Mouse (Mus musculus) limb, embryonic 10.5 days (tissue): ENCODE measurements around the gene Alox15. TPM values are rescaled to one million over a fixed set of nuclear protein-coding genes. Genes with fewer than 3 reads are reported as not detected.

ENCODE experiments used
- DNase-seq: peaks from one replicate; pipeline ENCODE4 v3.0.0-alpha.2; 2017; ENCODE audit warnings: low spot score
- H3K27ac ChIP-seq: fragments of 300-500 bp; sonication (generic); 2 replicates; pipeline ENCODE4 v1.5.1; 2016; ENCODE audit warnings: mild to moderate bottlenecking
- H3K27me3 ChIP-seq: fragments of 300-500 bp; sonication (generic); 2 replicates; pipeline ENCODE4 v1.6.1; 2016; ENCODE audit warnings: low read depth, mild to moderate bottlenecking; ENCODE audit not compliant: poor library complexity, severe bottlenecking
- H3K36me3 ChIP-seq: fragments of 300-500 bp; sonication (generic); 2 replicates; pipeline ENCODE4 v1.6.1; 2016; ENCODE audit warnings: mild to moderate bottlenecking, moderate library complexity
- H3K4me1 ChIP-seq: fragments of 300-500 bp; sonication (generic); 2 replicates; pipeline ENCODE4 v1.6.1; 2016
- H3K4me3 ChIP-seq: fragments of 300-500 bp; sonication (generic); 2 replicates; pipeline ENCODE4 v1.5.1; 2016; ENCODE audit warnings: mild to moderate bottlenecking, moderate library complexity
- H3K9me3 ChIP-seq: fragments of 300-500 bp; sonication (generic); replicated peaks from 2 replicates; pipeline ENCODE4 v1.6.1; 2016; ENCODE audit warnings: mild to moderate bottlenecking
- WGBS: fragments of 180-500 bp; shearing (Covaris S2); methylation state at CpG from one replicate; pipeline ENCODE4 v1.1.7; 2016; 5-methylcytosine and 5-hydroxymethylcytosine counted together
- polyA plus RNA-seq: library from polyadenylated mRNA; unstranded; fragments of >200 nt; fragmentation: Nextera tagmentation; extraction: Ambion mirVana; gene quantifications from 2 replicates; pipeline ENCODE4 v1.2.1, GENCODE M21; 2016

Alox15 gene
- polyA plus RNA-seq, 1 experiment from 2014 or later = not detected

GRCm38 (mm10) chr11:70297836-70298454, 53.9 kb downstream of the Alox15 start:
- Histone ChIP-seq H3K4me1 (no peaks in the 10 kb centered on the region), H3K4me3 (no peak overlapping the region), H3K27ac (peak overlapping the region; percentile 34; the same call in 1 of the 2 replicates), H3K9me3 (0 out of 2 replicates have a peak, but pooled peaks cover 4% of the 10 kb centered on the region), H3K27me3 (no peaks in the 10 kb centered on the region), H3K36me3 (no peaks in the 10 kb centered on the region)
- WGBS = 55% methylated on average over 12 of the region's 12 CpGs
- DNase-seq = no peak

- no peaks in the 10 kb centered on the region for H3K4me1 ChIP-seq
- no peak for DNase-seq
- peak overlapping the region; percentile 34; the same call in 1 of the 2 replicates for H3K27ac ChIP-seq
- no peak overlapping the region for H3K4me3 ChIP-seq
- WGBS = 56% methylated on average over 4 of the region's 4 CpGs
- H3K36me3 ChIP-seq = no peaks in the 10 kb centered on the region
- no peaks in the 10 kb centered on the region for H3K27me3 ChIP-seq
- 0 out of 2 replicates have a peak, but pooled peaks cover 4% of the 10 kb centered on the region for H3K9me3 ChIP-seq
Measured at GRCm38 (mm10) chr11:70297405-70297804, 54.4 kb downstream of the Alox15 start.

Other genes starting within 250 kb of the Alox15 start
- 0.10 and 0.16 TPM in 2 replicates for gene Mgl2, start 221.7 kb downstream of the Alox15 start, polyA plus RNA-seq
- gene Clec10a, start 195.8 kb downstream of the Alox15 start, polyA plus RNA-seq = not detected in 2 replicates
- 0.84 and 1.6 TPM in 2 replicates for gene Slc16a11, start 139.3 kb downstream of the Alox15 start, polyA plus RNA-seq
- gene Slc16a13, start 131.0 kb downstream of the Alox15 start, polyA plus RNA-seq = 11.6 and 16.3 TPM in 2 replicates
- 5.6 and 7.5 TPM in 2 replicates for gene Bcl6b, start 122.2 kb downstream of the Alox15 start, polyA plus RNA-seq
- gene 0610010K14Rik, start 114.1 kb downstream of the Alox15 start, polyA plus RNA-seq = 220 and 235 TPM in 2 replicates
- 9.7 TPM in 2 replicates for gene Gm21988, start 112.2 kb downstream of the Alox15 start, polyA plus RNA-seq
- 84.7 and 93.5 TPM in 2 replicates for gene Rnasek, start 112.2 kb downstream of the Alox15 start, polyA plus RNA-seq
- gene Alox12, start 96.7 kb downstream of the Alox15 start, polyA plus RNA-seq = 2.0 and 2.9 TPM in 2 replicates
- gene Alox12e, start 29.4 kb downstream of the Alox15 start, polyA plus RNA-seq = 0.06 TPM in 1 of 2 replicates, not detected in the other
- gene Pelp1, start 58.0 kb upstream of the Alox15 start, polyA plus RNA-seq = 63.0 and 65.1 TPM in 2 replicates
- gene Arrb2, start 80.6 kb upstream of the Alox15 start, polyA plus RNA-seq = 24.6 and 25.5 TPM in 2 replicates
- gene Med11, start 99.9 kb upstream of the Alox15 start, polyA plus RNA-seq = 48.4 and 51.5 TPM in 2 replicates
- 0.09 TPM in 1 of 2 replicates, not detected in the other for gene Zmynd15, start 107.4 kb upstream of the Alox15 start, polyA plus RNA-seq
- gene Cxcl16, start 108.0 kb upstream of the Alox15 start, polyA plus RNA-seq = 0.49 TPM in 2 replicates
- gene Tm4sf5, start 153.2 kb upstream of the Alox15 start, polyA plus RNA-seq = 0.98 and 1.2 TPM in 2 replicates
- 0.30 TPM in 1 of 2 replicates, not detected in the other for gene Vmo1, start 162.6 kb upstream of the Alox15 start, polyA plus RNA-seq
- 0.16 and 0.19 TPM in 2 replicates for gene Gltpd2, start 167.2 kb upstream of the Alox15 start, polyA plus RNA-seq
- 1,140 and 1,215 TPM in 2 replicates for gene Psmb6, start 173.3 kb upstream of the Alox15 start, polyA plus RNA-seq
- gene Gm40193, start 180.9 kb upstream of the Alox15 start, polyA plus RNA-seq = not detected in 2 replicates
- gene Pld2, start 188.0 kb upstream of the Alox15 start, polyA plus RNA-seq = 1.4 and 2.0 TPM in 2 replicates
- 15.1 and 17.2 TPM in 2 replicates for gene Mink1, start 210.8 kb upstream of the Alox15 start, polyA plus RNA-seq